ENCODE assay signal across 22 mouse cellular contexts in the genomic region with DNA sequence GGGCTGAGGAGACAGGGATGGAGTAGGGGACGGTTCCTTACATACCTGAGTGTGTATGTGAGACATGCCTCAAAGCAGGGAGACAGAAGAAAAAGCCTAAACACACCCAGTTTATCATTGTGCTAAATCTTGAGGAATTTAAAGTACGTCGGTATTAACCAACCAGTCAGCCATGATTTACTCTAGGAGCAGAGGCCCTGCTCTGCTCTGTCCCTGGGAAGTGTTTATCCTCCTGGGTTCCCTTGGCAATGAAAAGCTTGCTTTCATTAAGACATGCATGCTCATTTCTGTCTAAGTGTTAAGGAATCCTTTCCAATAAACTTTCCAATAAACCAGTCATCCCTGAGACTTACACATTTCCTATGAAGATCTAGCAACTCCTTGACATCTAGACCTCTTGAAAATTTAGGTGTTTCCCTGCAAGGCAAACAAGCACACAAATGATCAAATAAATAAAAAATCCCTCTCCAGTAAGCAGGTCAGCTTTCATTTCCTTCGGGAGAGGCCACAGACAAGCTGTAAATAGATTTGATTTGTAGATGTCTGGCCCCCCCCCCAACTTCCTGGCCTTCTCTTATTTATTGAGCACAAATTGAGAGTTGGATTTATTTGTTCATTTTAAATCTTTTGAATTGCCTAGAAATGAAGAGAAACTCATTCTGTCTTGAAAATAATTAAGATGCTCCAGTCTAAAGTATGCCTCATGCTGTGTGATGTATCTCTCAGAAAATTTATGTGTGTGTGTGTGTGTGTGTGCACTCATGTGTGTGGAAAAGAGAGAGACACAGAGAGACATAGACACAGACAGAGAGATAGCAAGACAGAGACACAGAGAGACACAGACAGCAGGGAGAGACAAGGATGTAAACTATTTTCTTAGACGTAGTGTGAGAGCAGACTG. TPM values are rescaled to one million over a fixed set of nuclear protein-coding genes. Genes with fewer than 3 reads are reported as not detected.
DNase-seq lines count a peak whose midpoint lies in the region; ATAC-seq and TF ChIP-seq lines count a peak whose summit lies in the region.
"Had no signal": no experiment of that assay in that cellular context is flagged by ENCODE, and none has a peak within 500 bp of the region (broad histone marks: within the 10 kb centered on the region; RNA-seq: fewer than 3 reads in every experiment).

No protein-coding gene starts in this region.

- TF ChIP-seq CTCF in Patski (IDR thresholded peaks at IDR 0.05) = no peak

- H3K36me3 ChIP-seq in embryonic facial prominence, embryonic 13.5 days = no peaks in the 10 kb centered on the region
- no peaks in the 10 kb centered on the region for H3K36me3 ChIP-seq in embryonic facial prominence, embryonic 10.5 days (replicated peaks)
- H3K36me3 ChIP-seq in neural tube, embryonic 13.5 days = no peaks in the 10 kb centered on the region
- no peaks in the 10 kb centered on the region for H3K36me3 ChIP-seq in intestine, embryonic 15.5 days
- H3K36me3 ChIP-seq: heart, embryonic 13.5 days; hindbrain, embryonic 13.5 days; midbrain, embryonic 13.5 days; neural tube, embryonic 12.5 days had no signal

- intact Hi-C loops in heart, postnatal 14 days (cut with DNase I) = no loop called here

- H3K27ac ChIP-seq in embryonic facial prominence, embryonic 13.5 days = 0 out of 2 replicates have a peak overlapping the region, but pooled peaks have one; percentile 12
- H3K27ac ChIP-seq in embryonic facial prominence, embryonic 10.5 days (replicated peaks) = no peak overlapping the region
- H3K27ac ChIP-seq in neural tube, embryonic 13.5 days (replicated peaks) = peak overlapping the region; percentile 25; the same call in 1 of the 2 replicates
- H3K27ac ChIP-seq in intestine, embryonic 15.5 days = no peak overlapping the region
- H3K27ac ChIP-seq: forebrain, embryonic 13.5 days; heart, adult 2 months; heart, embryonic 13.5 days; hindbrain, embryonic 13.5 days; midbrain, embryonic 13.5 days; neural tube, embryonic 12.5 days; stomach, postnatal 0 days had no signal

- H3K9ac ChIP-seq in embryonic facial prominence, embryonic 13.5 days = no peak overlapping the region
- H3K9ac ChIP-seq in neural tube, embryonic 13.5 days = no peak overlapping the region
- no peak overlapping the region for H3K9ac ChIP-seq in intestine, embryonic 15.5 days
- H3K9ac ChIP-seq: forebrain, embryonic 13.5 days; heart, embryonic 13.5 days; hindbrain, embryonic 13.5 days; midbrain, embryonic 13.5 days; neural tube, embryonic 12.5 days had no signal

- 49% methylated on average over 5 of the region's 5 CpGs for WGBS in embryonic facial prominence, embryonic 13.5 days
- 78% methylated on average over 5 of the region's 5 CpGs for WGBS in embryonic facial prominence, embryonic 10.5 days
- 25% methylated on average over 5 of the region's 5 CpGs for WGBS in neural tube, embryonic 13.5 days
- WGBS in intestine, embryonic 15.5 days = 25% methylated on average over 5 of the region's 5 CpGs

- no peak overlapping the region for H3K4me3 ChIP-seq in embryonic facial prominence, embryonic 13.5 days
- H3K4me3 ChIP-seq in embryonic facial prominence, embryonic 10.5 days = no peak overlapping the region
- H3K4me3 ChIP-seq in neural tube, embryonic 13.5 days = no peak overlapping the region
- no peak overlapping the region for H3K4me3 ChIP-seq in intestine, embryonic 15.5 days (replicated peaks)
- H3K4me3 ChIP-seq: erythroblast, embryonic 14.5 days; forebrain, embryonic 13.5 days; heart, adult 2 months; heart, embryonic 13.5 days; hindbrain, embryonic 13.5 days; midbrain, embryonic 13.5 days; neural tube, embryonic 12.5 days had no signal

- H3K27me3 ChIP-seq in embryonic facial prominence, embryonic 13.5 days = no peaks in the 10 kb centered on the region
- H3K27me3 ChIP-seq in embryonic facial prominence, embryonic 10.5 days (replicated peaks; ENCODE audit: low read depth, poor library complexity, severe bottlenecking) = no peaks in the 10 kb centered on the region
- H3K27me3 ChIP-seq in Patski = no peaks in the 10 kb centered on the region
- no peaks in the 10 kb centered on the region for H3K27me3 ChIP-seq in neural tube, embryonic 13.5 days
- no peaks in the 10 kb centered on the region for H3K27me3 ChIP-seq in intestine, embryonic 15.5 days (replicated peaks)
- H3K27me3 ChIP-seq: forebrain, embryonic 13.5 days; hindbrain, embryonic 13.5 days; midbrain, embryonic 13.5 days; neural tube, embryonic 12.5 days had no signal

- DNase-seq in embryonic facial prominence, embryonic 10.5 days (ENCODE audit: low spot score) = no peak
- no peak for DNase-seq in Patski (ENCODE audit: low read depth, low spot score)
- DNase-seq in kidney, postnatal 10 days = peak; percentile 32
- DNase-seq in heart, postnatal 14 days = no peak
- DNase-seq in cerebellum, postnatal 14 days = no peak
- DNase-seq: cerebellum, adult 2 months; gastrocnemius, postnatal 36 days; heart, adult 2 months; liver; right cerebral cortex, adult 18-20 months; thymus, adult 2 months; thymus, postnatal 4 days had no signal

- H3K4me1 ChIP-seq in embryonic facial prominence, embryonic 13.5 days = peaks cover 5% of the 10 kb centered on the region; the same call in 1 of the 2 replicates
- no peaks in the 10 kb centered on the region for H3K4me1 ChIP-seq in embryonic facial prominence, embryonic 10.5 days
- H3K4me1 ChIP-seq in neural tube, embryonic 13.5 days (replicated peaks) = peaks cover 16% of the 10 kb centered on the region
- H3K4me1 ChIP-seq in intestine, embryonic 15.5 days (replicated peaks) = no peaks in the 10 kb centered on the region
- H3K4me1 ChIP-seq: forebrain, embryonic 13.5 days; heart, embryonic 13.5 days; hindbrain, embryonic 13.5 days; midbrain, embryonic 13.5 days; neural tube, embryonic 12.5 days had no signal

- in situ Hi-C loops in Patski (cut with MboI; ENCODE audit: low pct_unique_long_range_greater_than_20kb) = no loop called here

- POLR2A ChIA-PET in Patski (lab: Charles Lee) = interaction anchor here (1.2 kb wide), 1 partner anchor 10 kb away, joined by 4 read pairs; no protein-coding TSS in a partner anchor

- ATAC-seq in embryonic facial prominence, embryonic 13.5 days (ENCODE audit: insufficient number of reproducible peaks, insufficient read depth, low FRiP score, low TSS enrichment, low read depth) = no peak
- peak; percentile 60 for ATAC-seq in Patski
- ATAC-seq in neural tube, embryonic 13.5 days (ENCODE audit: low read depth) = peak; percentile 67; the same call in 1 of the 2 replicates
- ATAC-seq in intestine, embryonic 15.5 days = no peak
- ATAC-seq: forebrain, embryonic 13.5 days; midbrain, embryonic 13.5 days had no signal

- H3K4me2 ChIP-seq in embryonic facial prominence, embryonic 13.5 days = no peak overlapping the region
- H3K4me2 ChIP-seq in neural tube, embryonic 13.5 days = no peak overlapping the region
- no peak overlapping the region for H3K4me2 ChIP-seq in intestine, embryonic 15.5 days (replicated peaks)
- H3K4me2 ChIP-seq: forebrain, embryonic 13.5 days; heart, embryonic 13.5 days; hindbrain, embryonic 13.5 days; midbrain, embryonic 13.5 days; neural tube, embryonic 12.5 days had no signal

- CTCF ChIA-PET in Patski (lab: Charles Lee) = interaction anchor here (1.3 to 2.0 kb wide), 2 partner anchors 9 to 124 kb away, joined by 3 to 12 read pairs; no protein-coding TSS in a partner anchor

- no peaks in the 10 kb centered on the region for H3K9me3 ChIP-seq in embryonic facial prominence, embryonic 13.5 days
- H3K9me3 ChIP-seq in embryonic facial prominence, embryonic 10.5 days = no peaks in the 10 kb centered on the region
- H3K9me3 ChIP-seq in neural tube, embryonic 13.5 days = no peaks in the 10 kb centered on the region
- no peaks in the 10 kb centered on the region for H3K9me3 ChIP-seq in intestine, embryonic 15.5 days
- H3K9me3 ChIP-seq: forebrain, embryonic 13.5 days; heart, embryonic 13.5 days; hindbrain, embryonic 13.5 days; midbrain, embryonic 13.5 days; neural tube, embryonic 12.5 days had no signal

RNA-seq across cellular contexts. Expression of a gene that starts 56.2 kb away (rescaled TPM):
- polyA plus RNA-seq in embryonic facial prominence, embryonic 13.5 days (2015; fragmentation: Nextera tagmentation; extraction: Ambion mirVana) = 78.9 and 87.3 TPM in 2 replicates
- polyA plus RNA-seq in embryonic facial prominence, embryonic 10.5 days (2016; fragmentation: Nextera tagmentation; extraction: Ambion mirVana) = 73.2 and 75.8 TPM in 2 replicates
- polyA plus RNA-seq in Patski (2021) = 55.3 TPM
- 19.9 and 28.0 TPM in 2 replicates for polyA plus RNA-seq in neural tube, embryonic 13.5 days (2015; fragmentation: Nextera tagmentation; extraction: Ambion mirVana)
- 1 to 10 TPM; 5.3 to 6.3 TPM for total RNA-seq in heart, postnatal 14 days (2021)
- polyA plus RNA-seq in intestine, embryonic 15.5 days (2015; fragmentation: Nextera tagmentation; extraction: Ambion mirVana) = 16.8 and 17.4 TPM in 2 replicates
- polyA plus RNA-seq: erythroblast, embryonic 14.5 days had no signal

Comparison
In these comparisons a context has a peak if more than half of its experiments do, and no peak if none do; other contexts are left out.
1. H3K27ac ChIP-seq: peak in embryonic facial prominence, embryonic 13.5 days (single experiment) and neural tube, embryonic 13.5 days (single experiment); none in embryonic facial prominence, embryonic 10.5 days (single experiment) and intestine, embryonic 15.5 days (single experiment).
2. ATAC-seq: peak in Patski (single experiment) and neural tube, embryonic 13.5 days (single experiment); none in embryonic facial prominence, embryonic 13.5 days (single experiment) and intestine, embryonic 15.5 days (single experiment).